Mouse (Mus musculus) midbrain, embryonic 11.5 days (tissue): Measurements from ENCODE around the gene Gm7694. TPM values are rescaled to one million over a fixed set of nuclear protein-coding genes. Genes with fewer than 3 reads are reported as not detected.
A peak's percentile ranks its signal among the peaks of the same experiment; 100 is the strongest.

Source experiments
- ATAC-seq: fragments of 200-750 bp; cut with Nextera tagmentation; 2 replicates; pipeline ENCODE4 v1.8.0; 2017; ENCODE audit warnings: moderate TSS enrichment, moderate library complexity; ENCODE audit not compliant: low FRiP score
- DNase-seq: peaks from one replicate; pipeline ENCODE4 v3.0.0; 2015; ENCODE audit warnings: low spot score; ENCODE audit errors: missing footprints
- H3K27ac ChIP-seq: fragments of 300-500 bp; sonication (generic); 2 replicates; pipeline ENCODE4 v1.5.1; 2014; ENCODE audit warnings: low read depth, low read length
- H3K27me3 ChIP-seq: fragments of 300-500 bp; sonication (generic); 2 replicates; pipeline ENCODE4 v1.6.1; 2014; ENCODE audit warnings: mild to moderate bottlenecking, low read length, moderate library complexity, mixed read lengths; ENCODE audit not compliant: control insufficient read depth, insufficient read depth
- H3K36me3 ChIP-seq: fragments of 300-500 bp; sonication (generic); 2 replicates; pipeline ENCODE4 v1.6.1; 2014; ENCODE audit warnings: mild to moderate bottlenecking, low read length, moderate library complexity, mixed read lengths; ENCODE audit not compliant: control insufficient read depth, insufficient read depth
- H3K4me1 ChIP-seq: fragments of 300-500 bp; sonication (generic); 2 replicates; pipeline ENCODE4 v1.6.1; 2014; ENCODE audit warnings: low read length; ENCODE audit not compliant: control insufficient read depth, insufficient read depth
- H3K4me2 ChIP-seq: fragments of 300-500 bp; sonication (generic); 2 replicates; pipeline ENCODE4 v1.6.1; 2014; ENCODE audit warnings: mild to moderate bottlenecking, moderate library complexity
- H3K4me3 ChIP-seq: fragments of 300-500 bp; sonication (generic); 2 replicates; pipeline ENCODE4 v1.5.1; 2014; ENCODE audit warnings: low read depth, low read length
- H3K9ac ChIP-seq: fragments of 300-500 bp; sonication (generic); 2 replicates; pipeline ENCODE4 v1.6.1; 2014; ENCODE audit warnings: low read length
- H3K9me3 ChIP-seq: fragments of 300-500 bp; sonication (generic); 2 replicates; pipeline ENCODE4 v1.6.1; 2016; ENCODE audit warnings: low read length; ENCODE audit not compliant: control insufficient read depth
- WGBS: fragments of 180-500 bp; shearing (Covaris S2); extraction: QIAGEN DNeasy Blood & Tissue Kit; methylation state at CpG from one replicate; pipeline ENCODE4 v1.1.7; 2014; 5-methylcytosine and 5-hydroxymethylcytosine counted together
- polyA plus RNA-seq: library from polyadenylated mRNA; unstranded; fragments of >200 nt; fragmentation: Nextera tagmentation; extraction: Ambion mirVana; gene quantifications from 2 replicates; pipeline ENCODE4 v1.2.1, GENCODE M21; 2014

The Gm7694 gene
- polyA plus RNA-seq, 1 experiment from 2014 or later = 2.4 TPM

DNA sequence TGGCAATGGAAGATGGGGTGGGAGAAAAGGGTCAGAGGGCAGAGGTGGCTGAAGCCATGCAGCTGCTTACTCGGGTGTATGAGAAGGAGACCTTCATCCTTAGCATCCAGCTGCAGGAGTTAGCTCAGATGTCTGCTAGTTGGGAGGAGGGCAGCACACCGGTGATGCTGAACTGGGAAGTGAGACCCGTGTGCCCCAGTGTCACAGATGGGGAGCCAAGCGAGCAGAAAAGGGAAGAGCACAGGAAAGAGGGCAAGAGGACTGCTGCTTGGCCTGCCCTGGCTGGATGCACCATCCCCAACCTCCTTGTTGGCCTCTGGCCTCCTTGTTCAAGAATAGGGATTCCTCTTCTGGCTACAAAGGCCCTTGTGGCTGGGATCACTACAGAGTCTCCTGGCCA, 6.6 kb downstream of the Gm7694 start:
- H3K9me3 ChIP-seq = no peaks in the 10 kb centered on the region
- 82% methylated on average over 4 of the region's 4 CpGs for WGBS
- no peak overlapping the region for H3K4me3 ChIP-seq
- H3K27ac ChIP-seq = no peak overlapping the region
- ATAC-seq = no peak
- no peak overlapping the region for H3K9ac ChIP-seq
- DNase-seq = no peak
- no peaks in the 10 kb centered on the region for H3K27me3 ChIP-seq
- no peaks in the 10 kb centered on the region for H3K36me3 ChIP-seq
- peaks cover 3% of the 10 kb centered on the region; the same call in 1 of the 2 replicates for H3K4me1 ChIP-seq
- H3K4me2 ChIP-seq = no peak overlapping the region

DNA sequence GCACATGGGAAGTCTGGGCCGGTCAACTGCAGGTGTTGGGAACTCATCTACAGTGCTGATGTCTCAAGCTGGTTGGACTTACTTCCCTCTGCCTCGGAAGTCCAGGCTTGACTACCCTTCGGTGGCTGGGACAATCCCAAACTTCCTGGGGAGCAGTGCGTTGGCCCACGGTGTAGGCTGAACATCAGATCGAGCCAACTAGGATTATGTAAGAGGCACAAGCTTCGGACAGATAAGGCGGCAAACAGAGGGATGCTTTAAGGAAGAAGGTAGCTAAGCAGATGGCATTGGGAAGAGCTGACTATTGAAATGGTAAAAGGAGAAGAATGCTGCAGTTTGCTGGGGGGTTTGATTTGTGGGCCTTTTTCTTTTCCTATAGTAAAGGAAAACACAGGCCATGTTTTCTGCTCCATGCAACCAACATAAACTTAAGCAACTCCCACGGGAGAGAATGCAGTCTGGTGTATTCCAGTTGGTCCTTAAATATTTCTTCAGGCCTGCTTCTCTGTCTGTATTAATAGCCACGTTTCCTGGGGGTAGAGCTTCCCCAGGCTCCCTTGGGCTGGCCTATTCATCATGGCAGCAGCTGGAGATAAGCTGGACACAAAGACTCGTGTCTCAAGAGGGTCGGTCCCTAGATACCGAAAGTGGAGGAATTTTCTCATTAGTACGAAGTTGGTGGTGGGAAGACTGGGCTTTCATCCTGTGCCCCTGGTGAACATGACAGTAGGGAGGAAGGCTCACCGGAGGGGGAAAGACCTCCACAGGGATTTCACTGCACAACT, 11.2 kb downstream of the Gm7694 start:
- Histone ChIP-seq H3K36me3 (no peaks in the 10 kb centered on the region), H3K27ac (no peak overlapping the region; the same call in 1 of the 2 replicates), H3K9me3 (no peaks in the 10 kb centered on the region), H3K27me3 (no peaks in the 10 kb centered on the region), H3K4me1 (peaks cover 3% of the 10 kb centered on the region; the same call in 1 of the 2 replicates), H3K4me3 (no peak overlapping the region), H3K9ac (no peak overlapping the region), H3K4me2 (no peak overlapping the region)
- ATAC-seq = peak; percentile 61; the same call in 1 of the 2 replicates
- WGBS = 61% methylated on average over 15 of the region's 15 CpGs
- peak; percentile 89 for DNase-seq

DNA sequence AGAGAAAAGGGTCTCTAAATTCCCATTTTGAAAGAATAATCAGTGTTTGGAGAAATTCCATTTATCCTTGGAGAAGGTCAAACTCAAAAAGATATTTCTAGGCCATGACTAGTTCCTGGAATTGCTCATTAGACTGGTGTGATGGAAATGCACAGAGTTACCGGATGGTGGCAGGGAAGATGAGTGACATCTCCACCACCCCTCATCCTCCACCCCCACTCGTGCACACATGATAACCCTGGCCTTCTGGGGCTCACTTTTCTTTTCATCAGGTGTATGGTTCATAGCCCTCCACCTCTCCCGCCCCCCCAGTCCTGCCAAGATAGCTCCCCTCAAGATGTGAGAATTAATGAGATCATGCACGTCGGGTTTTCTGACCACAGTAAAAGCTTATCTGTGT, 12.9 kb downstream of the Gm7694 start:
- Histone ChIP-seq H3K27me3 (no peaks in the 10 kb centered on the region), H3K9me3 (no peaks in the 10 kb centered on the region), H3K4me2 (no peak overlapping the region), H3K36me3 (no peaks in the 10 kb centered on the region), H3K9ac (no peak overlapping the region), H3K4me1 (peaks cover 3% of the 10 kb centered on the region; the same call in 1 of the 2 replicates), H3K4me3 (no peak overlapping the region), H3K27ac (no peak overlapping the region)
- ATAC-seq = no peak
- no peak for DNase-seq
- 61% methylated on average over 5 of the region's 5 CpGs for WGBS

DNA sequence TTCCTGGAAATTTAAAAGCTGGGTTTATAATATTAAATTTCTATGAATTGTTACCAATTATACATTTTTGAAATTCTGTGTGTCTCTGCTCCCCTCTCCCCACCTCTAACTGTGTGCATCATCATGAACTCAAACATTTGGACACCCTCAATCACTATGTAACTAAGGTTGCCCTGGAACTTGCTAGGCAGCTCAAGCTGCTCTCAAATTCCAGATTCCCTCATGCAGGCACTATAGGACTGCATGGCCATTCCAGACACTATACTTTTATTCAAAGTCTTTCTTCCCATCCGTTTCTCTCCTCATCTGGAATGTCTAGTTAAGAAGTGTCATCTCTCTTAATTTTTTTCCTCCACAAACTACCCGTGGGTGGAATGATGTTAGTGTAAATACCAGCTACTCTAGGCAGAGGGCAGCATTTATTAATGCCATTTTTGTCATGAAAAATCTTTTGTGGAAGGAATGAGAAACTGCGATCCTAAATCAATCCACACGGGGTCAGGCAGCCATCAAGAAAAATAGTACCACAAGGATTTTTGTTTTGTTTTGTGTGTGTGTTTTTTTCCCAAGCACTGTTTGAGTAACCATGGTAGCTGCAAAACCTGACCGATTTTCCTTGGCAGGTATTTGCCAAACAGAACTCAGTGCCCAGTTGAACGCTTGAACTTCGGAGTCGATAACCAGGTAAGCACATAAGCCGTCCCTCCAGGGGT, 13.7 kb downstream of the Gm7694 start:
- Histone ChIP-seq H3K4me1 (peaks cover 3% of the 10 kb centered on the region; the same call in 1 of the 2 replicates), H3K9me3 (no peaks in the 10 kb centered on the region), H3K9ac (no peak overlapping the region), H3K4me3 (no peak overlapping the region), H3K4me2 (no peak overlapping the region), H3K27ac (no peak overlapping the region), H3K36me3 (no peaks in the 10 kb centered on the region), H3K27me3 (no peaks in the 10 kb centered on the region)
- DNase-seq (peak; percentile 95), ATAC-seq (peak; percentile 57)
- WGBS = 38% methylated on average over 9 of the region's 9 CpGs

DNA sequence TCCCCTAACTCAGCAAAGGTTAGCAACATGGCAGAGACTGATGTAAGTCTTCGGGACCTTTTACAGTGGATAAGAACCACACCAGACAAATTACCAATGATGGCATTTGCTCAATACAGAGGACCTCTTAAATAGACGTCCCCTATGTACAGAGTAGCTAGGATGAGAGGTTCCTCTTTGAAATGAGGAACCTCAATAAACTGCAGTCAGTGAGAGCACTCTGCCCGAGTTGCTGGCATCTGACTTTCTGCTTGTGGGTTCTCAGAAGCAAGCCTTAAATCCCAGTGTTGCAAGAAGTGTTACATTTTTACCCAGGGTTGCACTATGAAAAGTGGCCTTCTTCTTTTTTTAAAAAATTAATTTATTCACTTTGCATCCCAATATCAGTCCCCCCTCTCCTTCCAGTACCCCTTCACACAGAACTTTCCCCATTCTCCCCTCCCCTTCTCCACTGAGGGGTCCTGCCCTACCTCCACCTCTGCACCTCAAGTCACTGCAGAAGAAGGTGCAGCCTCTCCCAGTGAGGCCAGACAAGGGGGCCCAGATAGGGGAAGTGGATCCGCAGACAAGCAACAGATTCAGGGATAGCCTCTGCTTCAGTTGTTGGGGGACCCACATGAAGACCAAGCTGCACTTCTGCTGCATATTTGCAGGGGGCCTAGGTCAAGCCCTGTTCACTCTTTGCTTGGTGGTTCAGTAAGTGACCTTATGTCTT, 23.6 kb downstream of the Gm7694 start:
- Histone ChIP-seq H3K9ac (no peak overlapping the region), H3K36me3 (no peaks in the 10 kb centered on the region), H3K4me1 (no peaks in the 10 kb centered on the region), H3K4me3 (no peak overlapping the region), H3K27ac (no peak overlapping the region), H3K4me2 (no peak overlapping the region), H3K27me3 (no peaks in the 10 kb centered on the region), H3K9me3 (no peaks in the 10 kb centered on the region)
- ATAC-seq = no peak
- 74% methylated on average over 4 of the region's 4 CpGs for WGBS
- DNase-seq = no peak

DNA sequence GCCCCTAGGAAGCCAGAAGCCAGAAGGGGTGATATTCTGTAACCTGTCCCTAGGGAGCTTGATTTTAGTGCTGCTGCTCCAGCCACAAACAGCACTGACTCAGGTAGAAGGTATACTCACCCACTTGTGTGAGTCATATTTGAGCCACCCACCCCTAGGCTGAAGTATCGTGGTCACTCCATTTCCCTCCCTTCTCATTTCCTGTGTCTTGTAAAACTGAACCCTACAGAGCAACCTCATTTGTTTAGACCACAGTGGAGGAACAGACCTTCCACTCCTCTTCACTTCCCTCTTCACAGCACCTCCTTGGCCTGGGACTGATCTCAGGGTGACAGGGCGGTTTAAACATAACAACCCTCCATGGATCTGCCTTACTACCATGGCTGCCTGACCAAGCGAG, 29.1 kb downstream of the Gm7694 start, which contains the start of gene Sh2d1b1:
Sh2d1b1 (plus strand) TSS at position 305 of the 400 bp plus-strand sequence.
- Histone ChIP-seq H3K4me3 (no peak within 1 kb of the TSS), H3K4me1 (no peaks in the 10 kb centered on the region), H3K9me3 (no peaks in the 10 kb centered on the region), H3K4me2 (no peak within 1 kb of the TSS), H3K27me3 (no peaks in the 10 kb centered on the region), H3K27ac (no peak within 1 kb of the TSS), H3K9ac (no peak within 1 kb of the TSS), H3K36me3 (no peaks in the 10 kb centered on the region)
- WGBS = 93% methylated on average over 2 of the region's 3 CpGs
- no peak for ATAC-seq
- no peak for DNase-seq

DNA sequence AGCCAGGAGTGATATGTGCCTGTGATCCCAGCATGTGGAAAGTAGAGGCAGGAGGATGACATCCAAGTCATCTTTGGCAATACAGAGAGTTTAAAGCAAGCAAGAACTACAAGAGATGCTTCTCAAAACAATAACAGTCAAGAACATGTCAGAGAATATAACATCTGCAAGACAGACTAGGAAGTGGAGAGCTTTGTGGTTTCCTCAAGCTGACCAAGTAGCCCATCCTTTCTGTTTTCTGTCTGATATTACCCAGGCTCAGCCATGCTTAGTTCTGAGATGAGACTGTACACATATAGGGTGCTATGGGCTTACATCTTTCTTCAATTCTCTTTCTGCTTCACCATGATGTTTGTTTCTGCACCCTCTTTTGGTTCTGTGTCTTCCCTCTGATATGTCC, 32.9 kb downstream of the Gm7694 start:
- Histone ChIP-seq H3K9ac (no peak overlapping the region), H3K9me3 (no peaks in the 10 kb centered on the region), H3K4me3 (no peak overlapping the region), H3K27me3 (no peaks in the 10 kb centered on the region), H3K4me1 (no peaks in the 10 kb centered on the region), H3K36me3 (no peaks in the 10 kb centered on the region), H3K27ac (no peak overlapping the region), H3K4me2 (no peak overlapping the region)
- no peak for DNase-seq
- ATAC-seq = no peak

DNA sequence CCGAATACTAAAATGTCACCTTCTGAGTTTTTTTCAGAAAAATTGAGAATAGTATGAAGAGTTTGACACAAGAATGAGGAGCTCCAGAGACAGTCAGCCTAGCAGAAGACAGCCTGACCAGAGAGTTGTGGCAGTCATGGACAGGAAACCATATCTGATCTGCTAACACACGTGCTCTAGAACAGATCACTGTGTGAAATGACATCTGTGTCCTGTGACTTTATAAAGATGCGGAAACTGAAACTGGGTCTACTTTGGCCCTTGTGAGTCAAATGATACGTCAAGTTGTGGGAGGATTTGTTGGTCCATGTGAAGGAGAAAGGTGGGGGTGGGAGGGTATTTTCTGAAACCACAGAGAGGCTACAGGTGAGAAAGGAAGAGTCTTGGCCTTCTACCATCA, 35.4 kb downstream of the Gm7694 start:
- WGBS = 89% methylated on average over 4 of the region's 4 CpGs
- Histone ChIP-seq H3K9ac (no peak overlapping the region), H3K27me3 (no peaks in the 10 kb centered on the region), H3K4me2 (no peak overlapping the region), H3K4me3 (no peak overlapping the region), H3K4me1 (no peaks in the 10 kb centered on the region), H3K27ac (no peak overlapping the region), H3K9me3 (no peaks in the 10 kb centered on the region), H3K36me3 (no peaks in the 10 kb centered on the region)
- ATAC-seq = no peak
- no peak for DNase-seq

DNA sequence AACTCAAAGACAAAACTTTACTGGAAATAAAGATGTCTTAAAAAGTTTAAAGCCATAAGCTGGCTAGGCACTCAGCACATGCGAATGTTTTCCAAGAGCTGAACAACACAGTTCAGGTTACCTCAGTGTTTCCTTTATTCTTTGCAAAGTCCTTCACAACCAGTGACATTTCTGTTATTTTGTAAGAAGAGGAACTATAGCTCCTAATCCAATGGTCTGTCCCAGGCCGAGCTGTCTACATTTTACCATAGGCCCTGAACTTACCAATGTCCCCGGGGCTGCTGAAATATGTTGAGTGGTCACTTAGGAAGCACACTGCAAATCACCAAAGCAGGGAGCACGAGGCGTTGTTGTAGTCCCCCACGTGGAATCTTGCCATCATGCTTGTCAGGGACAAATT, 35.9 kb downstream of the Gm7694 start:
- no peak overlapping the region for H3K4me2 ChIP-seq
- H3K36me3 ChIP-seq = no peaks in the 10 kb centered on the region
- ATAC-seq (no peak), DNase-seq (no peak)
- no peak overlapping the region for H3K9ac ChIP-seq
- H3K9me3 ChIP-seq = no peaks in the 10 kb centered on the region
- H3K27me3 ChIP-seq = no peaks in the 10 kb centered on the region
- no peak overlapping the region for H3K4me3 ChIP-seq
- 84% methylated on average over 6 of the region's 6 CpGs for WGBS
- no peaks in the 10 kb centered on the region for H3K4me1 ChIP-seq
- H3K27ac ChIP-seq = no peak overlapping the region
